Mouse (Mus musculus): ENCODE results near the gene Tmigd1. TPM values are rescaled to one million over a fixed set of nuclear protein-coding genes. Genes with fewer than 3 reads are reported as not detected.

Tmigd1 gene
- total RNA-seq (2021), result not detected
- long read RNA-seq, experiment 1, result 0 reads
- long read RNA-seq, experiment 2, result 0 reads

GRCm38 (mm10) chr11:76901579-76902361 lies at the start of gene Tmigd1:
TSS of gene Tmigd1 (plus strand) at chr11:76902159.
- no peak for DNase-seq (ENCODE audit: low spot score)

DNA sequence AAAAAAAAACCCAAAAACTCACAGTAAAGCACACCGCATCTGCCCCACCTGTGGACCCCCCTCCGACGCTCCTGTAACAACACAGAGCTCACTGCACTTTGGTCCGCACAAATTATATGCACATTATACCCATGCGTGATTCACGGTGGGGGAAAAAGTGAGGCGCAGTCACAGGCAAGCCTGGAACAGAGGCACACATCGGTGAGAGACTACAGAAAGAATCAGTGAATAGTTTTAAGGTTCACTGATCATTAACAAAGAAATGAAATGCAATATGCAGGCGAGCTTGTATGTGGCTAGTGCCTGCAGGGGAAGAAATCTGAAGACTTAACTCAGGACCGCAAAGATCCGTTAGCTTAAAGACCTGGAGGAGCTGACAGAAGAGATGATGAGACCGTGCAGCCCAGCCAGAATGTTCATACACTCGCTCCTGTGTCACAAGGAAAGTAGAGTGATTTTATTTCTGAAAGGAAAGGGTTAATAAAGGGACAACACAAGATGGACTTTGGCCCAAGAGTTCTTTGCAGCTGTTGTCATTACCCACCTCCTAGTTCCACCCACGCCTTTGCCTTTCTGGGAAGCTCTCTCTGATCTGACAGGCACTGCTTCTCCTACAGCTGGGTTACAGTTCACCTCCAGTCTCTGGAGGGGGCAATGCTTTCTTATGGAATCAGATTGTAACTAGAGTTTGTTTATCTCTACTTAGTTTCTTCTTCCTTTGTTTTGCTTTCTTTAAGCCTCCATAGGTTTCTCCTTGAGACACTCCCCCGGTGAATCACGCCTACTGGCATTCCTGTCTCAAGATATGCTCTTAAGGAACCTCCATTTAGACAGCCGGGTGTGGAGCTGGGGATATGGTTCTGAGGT lies 47.3 kb upstream of the Tmigd1 start:
- DNase-seq (ENCODE audit: low spot score), result no peak

- no peak for DNase-seq (ENCODE audit: low spot score)
Measured at GRCm38 (mm10) chr11:76856601-76857000, 45.4 kb upstream of the Tmigd1 start.

- peak; percentile 32 for DNase-seq (ENCODE audit: low spot score)
Measured at GRCm38 (mm10) chr11:76857111-76857510, 44.8 kb upstream of the Tmigd1 start.

DNA sequence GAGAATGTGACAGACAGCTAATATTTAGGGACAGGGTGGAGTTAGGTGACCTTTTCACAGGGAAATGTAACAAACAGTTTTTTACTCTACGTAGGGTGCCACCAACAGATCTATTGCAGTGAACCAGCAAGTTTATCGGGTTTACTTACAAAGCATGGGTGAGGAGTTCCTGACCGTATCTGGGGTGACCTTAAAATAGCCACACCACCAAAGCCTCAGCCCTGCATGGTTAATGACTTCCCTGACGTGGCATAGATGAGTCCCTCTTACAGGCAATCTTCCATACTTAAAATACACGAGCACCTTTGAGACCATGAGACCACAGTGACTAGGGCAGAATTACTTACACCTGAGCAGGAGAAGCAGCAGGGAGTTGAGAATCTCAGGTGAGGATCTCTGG lies 43.2 kb upstream of the Tmigd1 start:
- DNase-seq (ENCODE audit: low spot score), result no peak

- no peak for DNase-seq (ENCODE audit: low spot score)
Measured at GRCm38 (mm10) chr11:76859261-76859660, 42.7 kb upstream of the Tmigd1 start.

DNA sequence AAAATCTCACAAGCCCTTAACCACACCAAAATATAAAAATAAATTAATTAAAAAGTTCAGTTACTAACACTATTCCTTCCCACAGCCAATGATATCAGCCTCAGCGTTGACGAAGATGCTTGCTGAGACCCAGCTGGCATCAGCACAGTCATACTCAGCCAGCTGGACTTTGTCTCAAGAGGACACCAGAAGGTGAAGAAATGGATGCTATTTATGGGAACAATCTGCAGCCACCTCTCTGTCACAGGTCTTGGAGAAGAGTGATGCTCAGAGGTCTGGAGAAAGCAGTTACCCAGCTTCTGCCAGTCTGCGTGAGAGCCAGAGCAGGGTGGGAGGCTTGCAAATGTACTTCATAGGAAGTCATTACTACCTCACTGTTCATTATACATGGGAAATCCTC lies 40.8 kb upstream of the Tmigd1 start:
- no peak for DNase-seq (ENCODE audit: low spot score)

DNA sequence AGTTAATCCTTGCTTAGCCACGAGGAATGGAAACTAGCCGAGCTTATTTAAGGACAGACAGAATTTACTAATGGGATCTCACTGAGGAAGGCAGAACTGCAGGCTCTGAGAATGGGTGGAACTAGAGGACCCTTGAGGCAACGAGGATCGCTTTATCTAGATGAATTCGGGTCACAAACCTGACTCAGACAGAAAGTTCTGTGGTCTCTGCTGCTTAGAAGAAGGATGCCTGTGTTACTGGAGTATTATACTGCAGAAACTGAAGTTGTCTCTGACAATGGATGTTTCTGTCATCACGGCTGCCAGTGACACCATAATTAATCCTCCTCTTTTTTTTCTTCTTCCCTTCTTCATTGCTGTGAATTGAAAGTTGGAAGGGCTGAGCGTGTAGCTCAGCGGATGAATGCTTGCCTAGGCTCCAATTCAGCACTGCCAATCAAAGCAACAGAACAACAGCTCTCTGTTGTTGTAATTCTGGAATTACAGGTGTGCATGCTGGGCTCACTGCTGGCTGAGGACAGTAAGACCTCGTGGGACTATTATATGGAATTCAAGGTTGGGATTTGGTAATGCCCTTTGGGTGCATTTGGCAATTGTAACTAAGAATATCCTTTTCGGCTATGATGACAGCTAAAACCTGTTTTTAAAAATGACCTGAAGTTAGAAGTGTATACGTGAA lies 29.3 kb upstream of the Tmigd1 start:
- no peak for DNase-seq (ENCODE audit: low spot score)

- no peak for DNase-seq (ENCODE audit: low spot score)
Measured at GRCm38 (mm10) chr11:76873865-76874264, 28.1 kb upstream of the Tmigd1 start.

GRCm38 (mm10) chr11:76874766-76875165 lies 27.2 kb upstream of the Tmigd1 start:
- no peak for DNase-seq (ENCODE audit: low spot score)

- no peak for DNase-seq (ENCODE audit: low spot score)
Measured at GRCm38 (mm10) chr11:76879816-76880215, 22.1 kb upstream of the Tmigd1 start.

DNA sequence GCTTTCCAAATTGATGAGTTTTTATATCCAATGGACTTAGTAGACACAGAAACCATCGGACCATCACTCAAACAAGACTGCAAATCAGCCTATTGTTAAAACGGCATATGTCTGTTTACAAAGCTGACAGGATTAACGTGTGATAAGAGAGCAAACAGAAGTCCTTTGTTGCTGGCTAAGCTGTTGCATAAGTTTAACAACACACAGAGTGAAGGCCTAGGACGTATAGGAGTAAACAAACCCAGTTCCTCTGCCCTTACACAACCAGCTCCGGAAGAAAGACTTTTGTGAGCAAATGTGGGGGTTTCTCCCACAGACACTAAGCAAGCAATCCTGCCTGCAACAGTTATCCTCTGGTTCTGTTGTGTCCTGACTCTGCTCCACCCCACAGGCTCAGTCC lies 17.5 kb upstream of the Tmigd1 start:
- DNase-seq (ENCODE audit: low spot score), result no peak

- DNase-seq (ENCODE audit: low spot score), result peak; percentile 21
Measured at GRCm38 (mm10) chr11:76889339-76890164, 12.4 kb upstream of the Tmigd1 start.

- no peak for DNase-seq (ENCODE audit: low spot score)
Measured at GRCm38 (mm10) chr11:76891171-76891570, 10.8 kb upstream of the Tmigd1 start.

GRCm38 (mm10) chr11:76891738-76892349 lies 10.1 kb upstream of the Tmigd1 start:
- no peak for DNase-seq (ENCODE audit: low spot score)

DNA sequence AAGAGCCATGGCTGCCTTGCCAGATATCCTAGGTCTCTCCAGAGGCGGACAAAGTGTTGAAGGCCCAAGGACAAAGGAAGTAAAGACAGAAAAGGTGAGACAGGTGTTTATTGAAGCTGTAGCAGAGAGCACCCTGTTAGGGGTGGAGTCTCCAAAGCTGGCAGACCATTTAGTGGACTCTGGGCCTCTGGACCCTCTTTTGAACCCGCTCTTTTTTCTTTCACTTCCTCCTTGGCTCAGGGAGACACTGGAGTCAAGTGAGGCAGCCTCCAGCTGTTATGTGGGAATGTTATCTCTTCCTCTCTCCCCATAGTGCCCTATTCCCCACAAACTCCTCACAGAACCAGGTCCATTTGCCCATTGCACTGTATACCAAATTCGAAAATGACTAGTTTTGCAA lies 9.0 kb upstream of the Tmigd1 start:
- DNase-seq (ENCODE audit: low spot score), result no peak

DNA sequence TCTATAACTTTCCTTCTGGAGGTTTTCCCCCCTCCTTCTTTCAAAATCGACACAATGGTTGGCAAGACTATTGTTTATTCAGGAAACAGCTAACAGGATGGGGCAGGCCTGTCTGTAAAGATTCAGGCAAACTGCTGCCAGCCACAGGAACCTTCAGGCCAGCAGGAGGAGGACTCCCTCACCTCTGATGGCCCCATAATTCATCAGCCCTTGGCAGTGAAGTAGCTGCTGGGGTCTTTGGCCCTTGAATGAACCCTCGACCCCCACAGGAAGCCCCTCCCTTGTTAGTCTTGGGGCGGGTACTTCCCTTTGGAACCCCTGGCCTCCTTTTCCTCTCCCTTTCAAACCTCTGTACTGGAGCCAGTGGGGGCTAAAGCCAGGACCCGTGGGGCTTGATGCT lies 8.4 kb upstream of the Tmigd1 start:
- no peak for DNase-seq (ENCODE audit: low spot score)

DNA sequence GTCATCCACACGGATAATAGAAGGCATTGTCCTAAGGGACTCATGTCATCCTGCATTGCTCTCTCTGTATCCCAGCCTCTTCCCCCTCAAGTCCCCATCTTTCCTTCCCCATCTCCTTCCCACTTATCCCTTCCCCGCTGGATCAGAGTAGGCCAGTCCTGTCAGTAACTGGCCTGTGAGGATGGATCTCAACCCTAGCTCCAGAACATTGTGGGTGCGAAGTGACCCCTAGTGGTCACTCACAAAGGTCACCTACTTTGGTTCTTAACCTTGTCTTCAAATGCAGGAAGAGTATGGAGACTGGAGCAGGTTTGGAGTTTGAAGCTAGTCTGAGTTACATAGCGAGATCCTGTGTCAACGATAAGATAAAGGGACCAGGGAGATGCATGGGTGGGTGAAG lies 7.7 kb upstream of the Tmigd1 start:
- peak; percentile 69 for DNase-seq (ENCODE audit: low spot score)

DNA sequence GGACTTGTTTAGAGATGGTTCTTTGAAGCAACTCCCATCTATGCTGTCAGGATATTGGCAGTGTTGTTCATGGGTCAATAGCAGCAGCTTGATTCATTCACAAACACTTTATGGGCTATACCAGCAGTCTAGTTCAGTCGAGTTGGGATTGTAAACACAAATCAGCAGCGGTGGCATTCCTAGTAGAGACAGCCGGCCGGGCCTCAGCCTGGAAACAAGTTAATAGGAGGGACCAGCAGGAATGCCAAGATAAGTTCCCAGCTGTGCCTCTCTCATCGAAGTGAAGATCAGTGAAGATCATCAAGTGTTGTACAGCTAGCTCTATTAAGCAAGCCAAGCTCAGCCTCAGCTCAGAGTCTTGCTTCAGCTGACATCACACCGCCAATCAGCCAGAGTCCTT lies 5.6 kb upstream of the Tmigd1 start:
- DNase-seq (ENCODE audit: low spot score), result no peak

GRCm38 (mm10) chr11:76897126-76897525 lies 4.8 kb upstream of the Tmigd1 start:
- no peak for DNase-seq (ENCODE audit: low spot score)

DNA sequence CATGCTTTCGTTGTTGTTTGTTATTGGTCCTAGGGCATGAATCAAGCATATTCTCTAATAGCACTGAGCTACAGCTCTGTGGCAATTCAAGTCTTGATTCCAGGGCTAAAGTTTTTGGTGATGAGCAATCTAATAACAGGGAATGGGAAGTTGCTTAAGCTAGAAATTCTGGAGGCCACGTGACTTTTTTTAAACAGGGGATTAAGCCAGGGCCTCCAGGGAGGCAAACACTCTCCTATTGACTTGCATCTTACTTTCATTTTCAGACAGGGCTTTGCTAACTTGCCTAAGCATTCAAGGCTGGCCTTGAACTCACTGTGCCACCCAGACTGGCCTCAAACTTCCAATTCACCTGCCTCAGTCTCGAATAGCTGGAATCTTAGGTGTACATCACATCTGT lies 4.1 kb upstream of the Tmigd1 start:
- peak; percentile 17 for DNase-seq (ENCODE audit: low spot score)

All from gastrocnemius, adult 18-20 months (tissue).